Mouse (Mus musculus): ENCODE data around the gene Iqgap3. TPM values are rescaled to one million over a fixed set of nuclear protein-coding genes. Genes with fewer than 3 reads are reported as not detected.

Gene Iqgap3
- 0.84 TPM for polyA plus RNA-seq (2017; shearing (Covaris generic))

DNA sequence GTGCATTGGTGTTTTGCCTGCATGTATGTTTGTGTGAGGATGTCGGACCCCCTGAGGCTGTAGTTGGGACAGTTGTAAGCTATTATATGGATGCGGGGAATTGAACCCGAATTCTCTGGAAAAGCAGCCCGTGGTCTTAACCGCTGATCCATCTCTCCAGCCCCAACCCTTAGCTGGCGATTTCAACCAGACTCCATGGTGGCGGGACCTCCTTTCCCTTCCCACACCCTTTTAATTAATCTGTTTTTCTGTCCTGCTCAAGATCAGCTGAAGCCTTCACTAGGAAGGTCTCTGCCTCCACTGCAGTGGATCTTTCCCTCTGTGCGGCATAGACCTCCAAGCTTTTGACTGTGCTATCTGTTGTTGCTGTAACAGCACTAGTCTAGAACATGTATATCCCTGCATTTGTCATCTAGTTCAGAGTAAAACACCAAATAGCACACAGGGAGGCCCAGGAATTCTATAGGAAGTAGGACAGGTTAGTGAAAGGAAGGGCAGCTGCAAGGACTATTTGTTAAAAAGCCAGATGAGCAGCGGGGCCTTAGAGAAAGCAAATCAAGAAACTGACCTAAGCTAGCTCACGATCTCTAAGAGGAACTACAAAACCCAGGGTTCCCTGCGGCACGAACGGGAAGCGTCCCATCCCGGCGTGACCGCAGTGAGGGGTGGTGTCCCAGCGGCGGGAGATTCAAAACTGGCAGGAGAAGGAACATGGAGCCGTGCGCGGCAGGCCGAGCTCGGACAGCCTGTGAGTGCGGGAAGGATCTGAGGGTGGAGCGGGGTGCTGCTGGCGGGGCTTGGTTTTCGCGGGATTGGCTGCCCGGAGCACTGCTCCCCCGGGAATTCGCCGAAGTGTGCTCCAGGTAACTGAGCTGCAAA is at the start of gene Iqgap3:
Gene Iqgap3, plus strand, starts transcription at position 627 of the 879 bp plus-strand sequence.

DNA sequence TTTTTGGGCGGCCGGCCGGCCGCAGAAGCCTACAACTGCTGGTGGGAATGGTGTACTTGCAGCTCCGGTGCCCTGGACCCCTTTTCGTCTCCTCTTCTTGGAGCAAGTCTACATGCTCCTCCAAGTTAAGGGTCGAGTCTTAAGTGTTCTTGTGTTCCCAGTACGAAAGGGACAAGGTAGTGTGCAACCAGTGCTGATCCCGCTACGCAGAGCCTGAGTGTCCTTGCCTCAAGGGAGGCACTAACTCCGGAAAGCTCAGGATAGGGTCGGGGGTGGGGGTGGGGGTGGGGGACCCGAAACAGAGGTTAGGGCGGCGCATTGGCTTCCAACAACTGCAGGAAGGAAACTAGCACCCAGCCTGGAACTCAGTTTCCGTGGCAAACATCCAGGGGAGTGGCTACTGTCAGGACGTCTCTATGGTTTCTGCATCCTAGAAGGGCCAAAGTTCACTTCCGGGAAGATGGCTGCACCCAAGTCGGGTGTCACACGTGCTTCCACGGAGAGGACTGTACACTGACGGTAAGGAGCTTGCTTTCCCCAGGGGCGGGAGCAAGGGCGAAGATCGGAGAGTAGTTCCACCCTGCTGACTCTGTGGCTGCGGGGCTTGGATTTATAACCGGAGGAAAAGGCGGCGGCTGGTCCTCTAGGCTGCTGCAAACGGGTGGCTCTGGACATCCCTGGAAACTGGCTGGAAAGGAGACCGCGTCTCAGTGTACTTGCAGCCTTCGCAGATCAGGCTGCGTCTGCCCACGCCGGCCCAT is 38.9 kb upstream of the Iqgap3 start, which contains the start of gene Gpatch4:
Gene Gpatch4, plus strand, starts transcription at position 448 of the 761 bp plus-strand sequence.

DNA sequence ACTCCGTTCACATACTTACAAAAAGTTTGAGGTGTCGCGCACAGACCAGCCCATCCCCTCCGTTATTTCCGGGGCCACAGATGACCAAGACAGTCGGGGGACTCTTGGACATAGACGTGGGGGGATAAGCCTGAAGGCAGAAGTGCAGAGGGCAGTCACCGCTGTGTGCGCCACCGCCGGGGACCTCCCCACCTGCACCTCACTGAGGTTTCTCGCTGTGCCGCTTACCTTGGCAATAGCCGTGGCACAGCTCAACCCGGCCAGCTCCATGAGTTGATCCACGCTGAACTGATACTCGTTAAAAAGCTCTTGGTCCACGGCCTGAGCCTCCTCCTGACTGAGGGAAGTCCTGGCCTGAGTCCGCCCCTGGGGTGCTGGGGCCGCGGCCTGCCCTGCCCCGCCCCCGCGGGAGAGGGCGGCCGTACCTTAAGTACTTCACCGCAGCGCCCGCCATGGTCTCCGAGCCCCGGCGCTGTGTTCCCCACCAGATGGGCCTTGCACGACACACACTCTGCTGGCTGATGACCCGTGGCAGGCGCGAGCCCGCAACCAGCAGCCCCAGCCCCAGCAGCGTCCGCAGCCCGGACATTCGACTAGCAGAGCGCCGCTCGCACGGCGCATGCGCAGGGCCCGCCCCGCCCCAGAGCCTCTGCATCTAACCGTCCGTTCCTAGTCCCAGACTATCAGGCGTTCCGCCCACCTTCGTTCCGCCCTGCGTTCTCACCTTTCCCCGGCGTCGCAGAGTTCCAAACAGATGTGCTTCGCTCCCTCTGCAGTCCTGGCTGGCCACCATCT is 23.7 kb upstream of the Iqgap3 start, which contains the start of gene Naxe:
Gene Naxe, minus strand, starts transcription at position 594 of the 795 bp plus-strand sequence.

DNA sequence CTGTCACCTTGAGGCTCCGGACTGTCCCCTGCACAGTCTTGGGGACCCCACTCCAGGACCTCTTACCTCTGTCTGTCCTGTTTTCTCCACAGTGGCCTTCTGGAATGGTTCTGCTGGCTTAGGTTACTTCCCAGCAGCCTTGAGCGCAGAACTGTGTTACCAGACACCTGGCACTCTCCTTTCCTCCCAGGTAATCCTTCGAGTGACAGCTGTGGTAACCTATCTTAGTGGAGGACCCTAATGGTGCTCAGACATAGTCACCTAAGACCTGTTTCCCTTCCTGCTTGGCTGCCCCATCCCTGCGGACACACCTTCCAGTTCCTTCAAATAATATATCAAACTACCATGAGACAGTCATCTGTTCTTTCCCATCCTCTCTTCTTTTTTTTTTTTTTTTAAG is 3.6 kb upstream of the Iqgap3 start, which contains the start of gene Ttc24:
Gene Ttc24, minus strand, starts transcription at position 101 of the 400 bp plus-strand sequence.

DNA sequence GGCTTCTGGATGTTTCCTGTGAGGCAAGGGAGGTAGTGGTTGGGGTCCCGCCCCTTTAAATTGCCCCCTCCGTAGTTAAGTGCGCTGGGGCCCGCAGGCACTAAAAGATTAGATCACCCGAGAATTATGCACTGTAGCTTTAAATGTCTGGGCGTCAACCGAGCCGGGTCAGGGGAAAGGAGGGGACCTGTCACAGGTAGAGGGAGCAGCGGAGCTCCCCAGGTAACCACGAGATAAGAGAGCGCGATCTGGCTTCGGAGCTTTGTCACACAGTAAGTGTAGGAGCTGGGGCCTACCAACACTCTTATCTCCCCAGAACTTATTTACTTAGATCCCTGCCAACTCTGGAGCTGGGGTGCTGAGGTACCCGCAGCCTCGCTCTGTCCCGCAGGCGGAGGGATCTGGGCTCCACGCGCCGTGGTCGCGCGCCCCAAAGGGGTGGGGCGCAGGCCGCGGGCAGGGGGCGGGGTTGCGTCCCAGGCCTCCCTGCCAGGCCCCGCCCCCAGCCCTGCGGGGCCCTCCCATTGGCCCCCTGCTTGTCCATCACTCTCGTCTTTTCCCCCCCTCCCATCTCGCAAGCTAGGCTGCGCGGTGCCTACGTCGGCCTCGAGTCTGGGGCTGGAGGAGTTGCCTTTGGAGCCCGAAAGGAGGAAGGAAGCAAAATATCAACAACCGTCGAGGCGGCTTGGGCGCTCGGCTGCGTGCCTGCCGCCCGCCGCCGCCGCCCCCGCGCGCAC is 60.2 kb downstream of the Iqgap3 start, which contains the start of gene Mef2d:
Gene Mef2d, plus strand, starts transcription at position 586 of the 737 bp plus-strand sequence.

Other genes starting within 250 kb of the Iqgap3 start
- 289 TPM for gene Sh2d2a, start 235.2 kb upstream of the Iqgap3 start, polyA plus RNA-seq (2017; shearing (Covaris generic))
- 8.1 TPM for gene Prcc, start 196.4 kb upstream of the Iqgap3 start, polyA plus RNA-seq (2017; shearing (Covaris generic))
- 24.7 TPM for gene Hdgf, start 175.7 kb upstream of the Iqgap3 start, polyA plus RNA-seq (2017; shearing (Covaris generic))
- gene Mrpl24, start 162.5 kb upstream of the Iqgap3 start, polyA plus RNA-seq (2017; shearing (Covaris generic)), result 148 TPM
- gene Isg20l2, start 151.7 kb upstream of the Iqgap3 start, polyA plus RNA-seq (2017; shearing (Covaris generic)), result 8.1 TPM
- 31.9 TPM for gene Rrnad1, start 151.3 kb upstream of the Iqgap3 start, polyA plus RNA-seq (2017; shearing (Covaris generic))
- not detected for gene Crabp2, start 133.3 kb upstream of the Iqgap3 start, polyA plus RNA-seq (2017; shearing (Covaris generic))
- gene Nes, start 110.9 kb upstream of the Iqgap3 start, polyA plus RNA-seq (2017; shearing (Covaris generic)), result 0.06 TPM
- not detected for gene Bcan, start 81.7 kb upstream of the Iqgap3 start, polyA plus RNA-seq (2017; shearing (Covaris generic))
- not detected for gene Hapln2, start 54.4 kb upstream of the Iqgap3 start, polyA plus RNA-seq (2017; shearing (Covaris generic))
- 43.6 TPM for gene Gpatch4, start 38.9 kb upstream of the Iqgap3 start, polyA plus RNA-seq (2017; shearing (Covaris generic))
- 102 TPM for gene Naxe, start 23.5 kb upstream of the Iqgap3 start, polyA plus RNA-seq (2017; shearing (Covaris generic))
- gene Ttc24, start 3.7 kb upstream of the Iqgap3 start, polyA plus RNA-seq (2017; shearing (Covaris generic)), result not detected
- 22.5 TPM for gene Mef2d, start 60.4 kb downstream of the Iqgap3 start, polyA plus RNA-seq (2017; shearing (Covaris generic))
- not detected for gene Rhbg, start 172.7 kb downstream of the Iqgap3 start, polyA plus RNA-seq (2017; shearing (Covaris generic))
- not detected for gene Gm38392, start 205.2 kb downstream of the Iqgap3 start, polyA plus RNA-seq (2017; shearing (Covaris generic))
- gene Tsacc, start 215.0 kb downstream of the Iqgap3 start, polyA plus RNA-seq (2017; shearing (Covaris generic)), result 13.7 TPM
- 344 TPM for gene Cct3, start 215.1 kb downstream of the Iqgap3 start, polyA plus RNA-seq (2017; shearing (Covaris generic))
- gene Glmp, start 243.1 kb downstream of the Iqgap3 start, polyA plus RNA-seq (2017; shearing (Covaris generic)), result 385 TPM